Mouse (Mus musculus): ENCODE results near the gene Lamtor2.

DNA sequence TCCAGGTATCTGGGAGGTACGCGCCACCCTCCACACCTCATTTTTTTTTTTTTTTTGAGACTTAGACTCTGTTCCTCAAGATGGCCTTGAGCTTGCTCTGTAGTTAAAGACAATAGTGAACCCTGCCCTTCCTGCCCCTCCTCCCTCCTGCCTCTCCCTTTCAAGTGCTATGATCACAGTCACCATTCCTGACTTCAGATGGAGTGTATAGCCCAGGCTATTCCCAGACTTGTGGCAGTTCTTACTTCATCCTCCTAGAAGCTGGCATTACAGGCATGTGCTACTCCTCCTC, 37.8 kb downstream of the Lamtor2 start:
- TF ChIP-seq CTCF (IDR thresholded peaks at IDR 0.05; ENCODE audit: low read depth, low read length): no peak
- TF ChIP-seq POLR2A (IDR thresholded peaks at IDR 0.05; ENCODE audit: extremely low read depth, insufficient read depth, low read length): no peak

Data from liver, adult 2 months (tissue).